Mouse (Mus musculus): ENCODE data around the gene Zfp866. TPM values are rescaled to one million over a fixed set of nuclear protein-coding genes. Genes with fewer than 3 reads are reported as not detected.

Gene Zfp866
- total RNA-seq (2021): 10 to 100 TPM; 10.3 to 11.2 TPM
- long read RNA-seq, experiment 1, partial matches to known transcripts: 0 of 3 reads
- long read RNA-seq, experiment 1, other reads (novel, unspliced or antisense): 2 of 3 reads
- long read RNA-seq, experiment 2, partial matches to known transcripts: 0 of 3 reads
- long read RNA-seq, experiment 2, other reads (novel, unspliced or antisense): 2 of 3 reads

DNA sequence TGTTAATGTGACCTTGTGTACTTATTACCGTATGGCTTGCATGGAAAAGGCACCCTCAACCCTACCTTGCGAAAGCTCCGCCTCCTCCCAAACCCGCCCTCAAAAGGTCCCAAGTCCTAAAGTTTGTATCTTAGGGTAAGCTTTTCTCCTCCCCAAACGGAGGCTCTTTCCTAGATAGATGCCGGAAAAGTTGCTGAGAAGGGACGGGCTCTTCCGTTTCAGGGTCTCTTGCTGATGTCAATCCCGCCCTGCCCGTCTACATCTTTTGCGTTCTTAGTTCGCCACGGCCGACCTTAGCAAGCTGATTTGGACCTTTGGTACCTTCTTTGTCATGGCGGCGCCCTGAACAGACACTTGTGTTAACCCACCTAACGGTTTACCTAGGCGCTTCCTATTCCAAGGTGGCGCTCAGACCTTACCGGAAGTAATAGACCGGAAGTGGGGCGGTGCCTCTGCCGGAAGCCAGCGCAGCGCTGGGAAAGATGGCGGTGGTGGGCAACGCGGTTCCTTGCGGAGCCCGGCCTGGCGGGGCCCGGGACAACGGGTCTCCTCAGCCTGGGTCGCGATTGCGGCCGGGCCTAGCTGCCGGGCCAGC lies at the start of gene Zfp866, which contains the start of gene Atp13a1:
Gene Zfp866 (minus strand): TSS at position 406 of the 595 bp plus-strand sequence.
Gene Atp13a1 (plus strand): TSS at position 391 of the 595 bp plus-strand sequence.
- intact Hi-C loops (cut with DNase I; ENCODE audit: low total_unique reads): no loop called here
- peak; percentile 87 for DNase-seq

DNA sequence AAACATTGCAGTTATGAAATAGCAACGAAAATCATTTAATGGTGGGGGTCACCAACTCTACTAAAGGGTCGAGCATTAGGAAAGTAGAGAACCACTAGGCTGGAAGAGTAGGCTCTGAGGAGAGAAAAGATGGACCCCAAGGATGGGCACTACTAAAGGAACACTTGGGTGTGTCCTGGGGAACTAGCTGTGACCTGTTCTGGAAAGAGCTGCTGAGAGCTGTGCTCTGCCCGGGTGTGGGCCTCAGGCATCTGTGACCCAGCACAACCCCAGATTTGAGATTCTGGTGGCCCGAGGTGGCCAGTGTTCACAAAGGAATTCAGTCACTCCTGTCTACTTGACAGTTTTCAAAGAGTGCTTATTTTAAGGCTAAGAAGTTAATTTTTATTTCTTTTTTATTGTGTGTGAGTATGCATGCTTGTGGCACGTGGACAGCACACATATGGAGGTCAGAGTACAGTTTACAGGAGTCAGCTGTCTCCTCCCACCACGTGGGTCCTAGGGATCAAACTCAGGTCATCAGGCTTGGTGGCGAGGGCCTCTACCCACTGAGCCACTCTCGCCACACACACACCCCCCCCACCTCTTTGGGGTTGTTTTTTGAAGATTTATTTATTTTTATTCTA lies 46.2 kb upstream of the Zfp866 start:
- intact Hi-C loops (cut with DNase I; ENCODE audit: low total_unique reads): no loop called here

DNA sequence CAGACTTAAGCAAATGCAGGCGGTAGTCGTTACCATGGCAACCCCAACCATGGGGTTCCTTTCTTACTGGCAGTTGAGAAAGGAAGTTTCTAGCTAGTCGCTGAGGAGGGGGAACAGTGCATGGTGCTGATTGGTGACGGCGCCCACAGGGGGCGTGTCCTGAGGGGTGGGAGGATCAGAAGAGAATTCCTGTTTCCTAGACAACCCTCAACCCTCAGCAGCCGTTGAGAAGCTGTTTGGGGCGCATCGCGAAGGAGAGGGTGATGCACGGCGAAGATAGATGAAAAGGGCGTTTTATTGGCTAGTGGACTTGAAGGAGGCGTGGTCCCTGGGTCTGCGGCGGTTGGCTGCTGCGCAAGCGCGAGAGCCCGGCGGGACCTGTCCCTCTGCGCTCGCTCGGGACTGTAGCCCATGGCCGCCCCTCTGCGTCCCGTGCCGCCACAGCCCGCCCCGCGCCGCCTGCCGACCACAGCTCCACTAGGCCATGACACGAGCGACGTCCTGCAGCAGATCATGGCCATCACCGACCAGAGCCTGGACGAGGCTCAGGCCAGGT lies 41.4 kb upstream of the Zfp866 start, which contains the start of gene Pbx4:
Gene Pbx4 (plus strand): TSS at position 194 of the 556 bp plus-strand sequence.
- intact Hi-C loops (cut with DNase I; ENCODE audit: low total_unique reads): no loop called here

More for the DNA sequence above, 46.2 kb upstream of the Zfp866 start:
- no peak for DNase-seq

DNA sequence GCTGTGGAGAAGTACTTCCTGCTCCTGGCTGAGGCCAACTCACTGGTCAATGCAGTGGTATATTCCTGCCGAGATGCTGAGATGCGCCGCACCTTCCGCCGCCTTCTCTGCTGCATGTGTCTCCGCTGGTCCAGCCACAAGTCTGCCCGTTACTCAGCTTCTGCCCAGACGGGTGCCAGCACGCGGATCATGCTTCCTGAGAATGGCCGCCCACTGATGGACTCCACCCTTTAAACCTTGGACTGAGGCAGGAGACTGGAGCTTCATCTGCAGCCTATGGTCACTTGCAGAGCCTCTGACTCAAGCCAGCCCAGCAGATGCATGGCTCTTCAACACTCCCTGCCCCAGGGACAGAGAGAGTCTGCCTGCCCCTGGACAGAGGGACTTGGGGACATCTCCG lies 35.4 kb upstream of the Zfp866 start:
- intact Hi-C loops (cut with DNase I; ENCODE audit: low total_unique reads): no loop called here
- no peak for DNase-seq

More for the DNA sequence above, 41.4 kb upstream of the Zfp866 start, which contains the start of gene Pbx4:
- peak; percentile 75 for DNase-seq

DNA sequence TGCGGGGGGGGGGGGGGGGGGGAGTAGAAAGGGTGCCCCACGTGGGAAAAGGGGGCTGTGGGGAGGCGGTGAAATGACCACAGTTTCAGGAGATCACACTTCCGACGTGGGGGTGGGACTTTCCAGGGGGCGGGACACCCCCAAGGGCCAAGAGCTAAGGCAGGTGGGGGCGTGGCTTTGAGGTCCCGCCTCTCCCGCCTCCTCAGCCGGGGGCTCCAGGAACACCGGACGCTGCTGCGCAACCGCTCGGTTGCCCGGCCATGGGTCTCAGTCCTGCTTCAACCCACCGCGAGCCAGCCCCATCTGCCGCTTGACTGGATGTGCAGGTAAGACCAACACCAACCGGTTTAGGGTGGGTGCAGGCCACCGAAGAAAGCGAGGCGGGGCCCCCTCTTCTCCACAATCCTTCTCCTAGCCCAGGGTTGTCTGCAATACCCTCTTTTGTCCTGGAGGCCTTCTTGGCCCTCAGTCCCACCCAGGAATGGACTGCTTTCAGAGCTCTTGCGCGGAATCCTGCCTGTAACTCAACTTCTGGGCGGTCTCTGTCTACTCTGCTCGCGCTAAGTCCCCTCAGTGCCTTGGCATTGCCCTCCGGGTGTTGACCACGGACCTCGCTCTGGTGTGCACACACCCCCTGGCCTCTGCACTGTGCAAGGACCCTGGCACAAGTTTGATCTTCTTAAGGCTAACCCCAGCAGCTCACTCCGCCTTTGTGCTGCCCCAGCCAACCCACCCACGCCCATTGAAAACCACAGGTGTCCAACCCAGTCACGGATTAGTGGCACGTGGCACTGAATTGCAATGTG lies 31.6 kb upstream of the Zfp866 start, which contains the start of gene Lpar2:
Gene Lpar2 (plus strand): TSS at position 44 of the 806 bp plus-strand sequence.
- DNase-seq: no peak
- intact Hi-C loops (cut with DNase I; ENCODE audit: low total_unique reads): no loop called here

DNA sequence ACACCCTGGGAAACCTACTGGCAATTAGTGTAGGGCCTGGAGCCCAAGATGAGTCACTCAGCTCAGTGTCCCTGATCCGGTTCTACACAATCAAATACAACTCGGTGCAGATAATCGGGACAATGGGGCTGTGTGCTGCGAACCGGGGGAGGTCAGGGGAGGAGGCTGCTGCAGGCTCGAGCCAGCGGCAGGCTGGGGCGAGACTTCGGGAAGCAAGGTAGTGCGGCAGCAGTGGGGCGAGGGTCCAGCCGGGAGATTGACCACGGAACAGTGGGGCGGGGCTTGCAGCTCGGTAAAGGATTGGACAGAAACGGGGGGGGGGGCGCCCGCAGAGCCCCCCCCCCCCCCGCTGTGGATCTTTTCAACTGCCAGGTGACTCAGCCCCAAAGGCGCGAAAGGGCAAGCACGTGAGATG lies 31.0 kb upstream of the Zfp866 start:
- DNase-seq: no peak
- intact Hi-C loops (cut with DNase I; ENCODE audit: low total_unique reads): no loop called here

DNA sequence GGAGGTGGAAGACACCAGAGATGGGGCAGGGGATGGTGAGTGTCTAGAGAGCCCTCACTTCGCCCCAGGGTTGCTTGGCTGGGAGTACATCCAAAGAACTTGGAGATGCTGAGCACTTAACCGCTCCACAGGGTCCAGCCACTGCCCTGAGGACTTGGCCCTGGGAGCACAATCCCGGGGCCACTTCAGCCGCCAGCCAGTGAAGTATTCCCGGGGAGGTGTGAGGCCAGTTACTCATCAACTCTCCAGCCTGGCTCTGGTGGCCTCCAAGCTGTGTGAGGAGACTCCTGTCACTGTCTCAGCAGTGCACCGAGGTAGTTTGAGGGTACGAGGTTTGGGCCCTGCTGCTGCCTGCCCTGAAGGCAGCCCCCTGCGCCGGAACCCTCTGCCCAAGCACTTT lies 29.5 kb upstream of the Zfp866 start:
- intact Hi-C loops (cut with DNase I; ENCODE audit: low total_unique reads): no loop called here
- no peak for DNase-seq

DNA sequence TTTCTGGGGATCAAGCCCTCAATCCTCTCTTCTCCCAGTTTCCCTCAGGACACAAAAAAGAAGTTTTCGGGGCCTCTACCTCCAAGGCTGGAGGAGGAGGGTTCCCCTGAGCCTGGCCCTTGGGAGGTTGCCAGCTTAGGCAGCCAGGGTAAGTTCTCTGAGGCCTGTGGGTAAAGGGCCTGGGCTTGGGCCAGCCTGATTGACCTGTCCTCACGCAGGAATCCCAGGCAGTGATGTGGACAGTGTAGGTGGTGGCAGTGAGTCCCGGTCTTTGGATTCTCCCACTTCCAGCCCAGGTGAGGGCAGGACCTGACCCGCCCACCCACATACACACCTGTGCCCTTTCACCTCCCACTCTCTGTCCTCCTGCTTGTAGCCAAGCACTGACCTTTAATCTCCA lies 24.4 kb upstream of the Zfp866 start:
- no peak for DNase-seq
- intact Hi-C loops (cut with DNase I; ENCODE audit: low total_unique reads): no loop called here

DNA sequence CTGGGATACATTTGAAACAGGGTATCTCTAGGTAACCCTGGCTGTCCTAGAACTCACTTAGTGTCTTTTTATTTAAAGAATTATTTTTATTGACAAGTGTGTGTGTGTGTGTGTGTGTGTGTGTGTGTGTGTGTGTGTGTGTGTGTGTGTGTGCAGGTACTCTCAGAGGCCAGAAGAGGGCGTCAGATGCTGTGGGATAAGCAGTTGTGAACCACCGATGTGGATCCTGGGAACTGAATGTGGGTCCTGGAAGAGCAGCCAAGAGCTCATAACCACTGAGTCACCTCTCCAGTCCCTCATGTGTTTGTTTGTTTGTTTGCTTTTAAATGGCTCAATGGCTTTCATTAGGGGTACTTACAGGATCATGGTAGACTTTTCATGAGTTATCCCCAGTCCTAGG lies 23.9 kb upstream of the Zfp866 start:
- intact Hi-C loops (cut with DNase I; ENCODE audit: low total_unique reads): no loop called here
- no peak for DNase-seq

DNA sequence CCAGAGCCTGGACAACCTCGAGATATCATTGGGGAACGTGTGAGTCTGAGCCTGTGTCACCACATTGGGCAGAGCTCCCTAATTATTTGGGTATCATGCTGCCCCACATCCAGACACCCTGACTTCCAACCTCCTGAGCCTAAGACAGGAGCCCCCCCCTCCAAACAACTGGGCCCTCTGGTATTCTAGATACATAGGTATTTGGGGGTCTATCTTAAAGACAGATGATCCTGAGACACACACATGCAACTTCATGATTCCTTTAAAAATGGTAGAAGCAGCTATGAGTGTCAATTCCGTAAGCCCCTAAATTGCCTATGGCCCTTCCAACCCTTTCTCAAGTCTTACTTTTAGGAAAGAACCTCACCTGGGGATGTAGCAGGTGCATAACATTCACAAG lies 18.8 kb upstream of the Zfp866 start:
- DNase-seq: no peak
- intact Hi-C loops (cut with DNase I; ENCODE audit: low total_unique reads): no loop called here

DNA sequence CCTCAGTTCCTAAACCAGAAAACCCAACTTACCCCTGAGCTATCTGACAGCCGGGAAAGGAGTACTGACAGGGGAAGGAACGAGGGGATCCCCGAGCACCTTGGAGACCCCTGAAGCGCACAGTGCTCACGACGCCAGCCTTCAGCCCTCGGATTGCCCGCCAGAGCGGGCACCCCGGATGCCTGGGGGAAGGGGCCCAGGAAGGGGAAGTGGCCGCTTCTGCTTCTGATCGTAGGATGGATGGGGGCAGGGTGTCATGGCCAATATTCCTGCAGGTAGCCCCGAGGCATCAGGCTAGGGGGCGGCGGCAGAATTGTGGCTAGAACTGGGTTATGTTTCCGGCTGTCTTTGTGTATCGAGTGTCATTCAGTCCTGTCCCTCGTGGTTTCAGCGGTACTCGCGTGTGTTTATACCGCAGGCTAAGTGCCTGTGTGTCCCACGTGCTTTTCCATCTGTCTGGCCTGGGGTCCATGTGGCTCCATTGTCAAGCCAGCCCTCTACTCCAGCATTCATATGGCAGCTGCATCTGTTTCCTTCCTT lies 18.0 kb upstream of the Zfp866 start:
- intact Hi-C loops (cut with DNase I; ENCODE audit: low total_unique reads): no loop called here
- DNase-seq: no peak

DNA sequence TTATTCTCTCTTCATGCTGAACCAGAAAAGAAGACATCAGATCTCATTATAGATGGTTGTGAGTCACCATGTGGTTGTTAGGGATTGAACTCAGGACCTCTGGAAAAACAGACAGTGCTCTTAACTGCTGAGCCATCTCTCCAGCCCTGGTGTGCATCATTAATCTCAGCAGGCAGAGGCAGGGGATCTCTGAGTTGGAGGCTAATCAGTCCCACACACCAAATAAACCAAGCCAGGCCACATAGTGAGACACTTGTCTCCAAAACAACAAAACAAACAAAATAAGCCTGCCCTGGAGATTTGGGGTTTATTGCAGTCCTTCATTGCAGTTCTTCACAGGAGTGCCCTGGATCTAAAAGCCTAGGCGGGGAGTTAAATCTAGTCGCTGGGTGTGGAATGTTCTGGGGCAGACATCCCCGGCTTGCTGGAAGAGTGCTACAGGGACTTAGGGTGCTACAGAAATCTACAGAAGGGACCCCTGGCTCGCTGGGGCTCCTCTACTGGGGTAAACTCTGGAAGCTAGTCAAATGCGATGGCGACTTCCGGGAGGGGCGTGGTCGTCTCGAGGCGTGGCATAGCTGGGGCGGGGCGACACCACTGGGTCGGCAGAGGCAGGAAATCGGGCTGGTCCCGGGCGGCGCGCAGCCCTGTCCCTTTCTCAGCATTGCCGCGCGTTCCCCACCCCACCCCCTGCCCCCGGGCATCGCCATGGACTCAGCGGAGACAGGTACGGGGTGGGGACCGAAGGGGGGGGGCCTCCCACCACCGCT lies 17.3 kb upstream of the Zfp866 start, which contains the start of gene Gmip:
Gene Gmip (plus strand): TSS at position 586 of the 770 bp plus-strand sequence.
- intact Hi-C loops (cut with DNase I; ENCODE audit: low total_unique reads): no loop called here
- peak; percentile 80 for DNase-seq

DNA sequence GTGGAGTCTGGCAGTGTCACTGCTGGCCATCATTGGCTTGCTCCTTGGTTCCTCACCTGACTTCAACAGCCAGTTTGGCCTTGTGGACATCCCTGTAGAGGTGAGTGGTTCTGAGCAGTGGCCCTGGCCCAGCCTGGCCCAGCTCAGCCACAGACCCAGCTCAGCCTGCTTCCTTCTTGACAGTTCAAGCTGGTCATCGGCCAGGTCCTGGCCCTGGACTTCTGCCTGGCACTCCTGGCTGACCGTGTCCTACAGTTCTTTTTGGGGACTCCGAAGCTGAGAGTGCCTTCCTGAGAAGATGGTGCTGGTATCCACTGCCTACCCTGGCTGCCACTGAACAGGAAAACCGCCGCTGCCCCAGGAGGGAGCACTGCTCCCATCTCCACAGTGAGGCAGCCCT lies 16.3 kb upstream of the Zfp866 start:
- intact Hi-C loops (cut with DNase I; ENCODE audit: low total_unique reads): no loop called here
- no peak for DNase-seq

DNA sequence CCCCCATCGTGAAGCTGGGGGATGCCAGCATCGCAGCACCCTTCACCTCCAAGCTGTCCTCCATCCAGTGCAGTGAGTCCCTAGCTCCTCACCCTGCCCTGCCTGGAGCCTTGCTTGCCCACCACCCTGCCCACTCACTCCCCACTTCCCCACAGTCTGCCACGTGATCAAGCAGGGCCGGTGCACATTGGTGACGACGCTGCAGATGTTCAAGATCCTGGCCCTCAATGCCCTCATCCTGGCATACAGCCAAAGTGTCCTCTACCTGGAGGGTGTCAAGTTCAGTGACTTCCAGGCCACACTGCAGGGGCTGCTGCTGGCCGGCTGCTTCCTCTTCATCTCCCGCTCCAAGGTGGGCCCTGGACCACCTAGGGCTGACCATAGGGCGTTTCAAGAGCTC lies 14.5 kb upstream of the Zfp866 start:
- intact Hi-C loops (cut with DNase I; ENCODE audit: low total_unique reads): no loop called here
- no peak for DNase-seq

DNA sequence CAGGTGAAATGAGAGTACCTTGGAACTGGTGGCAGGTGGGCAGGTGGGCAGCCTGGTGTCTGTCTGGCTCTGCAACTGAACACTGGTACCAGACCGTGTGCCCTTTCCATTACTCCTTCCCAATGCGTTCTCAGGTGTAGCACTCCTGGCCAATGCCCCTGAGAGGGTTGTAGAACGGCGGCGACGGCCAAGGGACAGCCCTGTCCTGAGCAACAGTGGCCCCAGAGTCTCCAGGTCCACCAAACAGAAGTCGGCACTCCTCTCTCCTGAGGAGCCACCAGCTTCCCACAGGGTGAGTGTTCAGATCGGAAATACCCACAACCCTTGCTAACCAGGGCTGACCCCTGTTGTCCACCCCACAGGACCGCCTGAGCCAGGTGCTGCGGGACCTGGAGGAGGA lies 14.1 kb upstream of the Zfp866 start:
- no peak for DNase-seq
- intact Hi-C loops (cut with DNase I; ENCODE audit: low total_unique reads): no loop called here

DNA sequence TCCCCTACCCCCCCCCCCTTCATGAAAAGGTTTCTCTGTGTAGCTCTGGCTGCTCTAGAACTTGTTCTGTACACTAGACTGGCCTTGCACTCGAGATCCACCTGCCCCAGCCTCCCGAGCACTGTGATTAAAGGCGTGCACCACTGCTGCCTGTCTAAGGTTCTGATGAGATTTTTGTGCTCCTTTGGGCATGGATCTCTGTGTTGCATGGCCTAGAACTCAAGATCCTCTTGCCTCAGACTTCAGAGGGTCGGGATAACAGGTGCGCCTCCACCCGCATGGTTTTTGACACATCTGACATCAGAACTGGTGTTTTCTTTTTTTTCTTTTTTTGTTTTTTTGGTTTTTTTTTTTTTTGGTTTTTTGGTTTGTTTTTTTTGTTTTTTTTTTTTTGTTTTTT lies 13.6 kb upstream of the Zfp866 start:
- DNase-seq: no peak
- intact Hi-C loops (cut with DNase I; ENCODE audit: low total_unique reads): no loop called here

DNA sequence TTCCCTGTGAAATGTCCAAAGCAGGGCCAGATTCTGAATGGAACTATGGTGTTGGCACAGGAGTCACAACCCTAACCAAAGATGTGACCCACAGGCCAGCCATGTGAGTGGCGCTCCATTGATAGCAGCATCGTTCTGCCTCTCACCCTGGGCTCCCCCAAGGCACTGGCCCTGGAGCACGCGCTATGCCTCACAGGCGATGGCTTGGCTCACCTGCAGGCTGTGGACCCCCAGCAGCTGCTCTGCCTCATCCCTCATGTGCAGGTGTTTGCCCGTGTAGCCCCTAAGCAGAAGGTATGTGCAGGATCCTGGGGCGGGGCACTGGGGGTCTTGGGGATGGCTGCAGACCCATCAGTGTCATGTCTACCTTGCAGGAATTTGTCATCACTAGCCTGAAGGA lies 12.4 kb upstream of the Zfp866 start:
- no peak for DNase-seq
- intact Hi-C loops (cut with DNase I; ENCODE audit: low total_unique reads): no loop called here

DNA sequence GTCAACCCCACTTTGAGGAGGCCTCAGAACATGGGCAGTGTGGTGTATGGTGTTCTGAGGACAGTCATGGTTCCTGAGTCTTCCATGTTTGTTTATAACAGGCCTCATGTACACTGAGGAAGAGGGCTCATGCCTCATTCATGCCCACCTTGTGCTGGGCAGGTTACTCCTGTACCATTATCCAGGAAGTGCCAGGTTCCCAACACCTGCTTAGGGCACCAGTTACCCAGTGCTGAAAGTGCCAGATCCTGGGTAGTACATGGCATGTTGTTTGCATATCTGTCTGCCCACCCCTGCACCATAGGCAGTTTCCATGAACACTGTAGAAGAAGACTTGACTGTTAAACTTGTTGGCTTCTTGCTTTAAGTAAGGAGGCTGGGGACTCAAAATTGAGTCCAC lies 11.2 kb upstream of the Zfp866 start:
- intact Hi-C loops (cut with DNase I; ENCODE audit: low total_unique reads): no loop called here
- DNase-seq: no peak

DNA sequence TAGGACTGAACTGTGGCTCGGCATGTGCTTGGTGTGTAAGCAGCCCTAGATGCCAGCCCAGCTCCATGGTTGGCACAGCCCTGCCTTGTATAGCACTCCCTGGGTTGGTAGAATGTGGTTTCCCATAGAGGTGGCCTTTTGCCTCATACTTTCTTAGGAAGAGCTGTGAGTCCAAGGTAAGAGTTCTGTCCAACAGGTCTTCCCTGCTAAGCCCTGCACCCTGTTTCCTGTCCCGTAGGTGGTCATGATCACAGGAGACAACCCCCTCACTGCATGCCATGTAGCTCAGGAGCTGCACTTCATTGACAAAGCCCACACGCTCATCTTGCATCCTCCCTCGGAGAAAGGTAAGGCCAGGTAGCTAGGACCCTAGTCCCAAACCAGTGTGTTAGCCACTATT lies 10.8 kb upstream of the Zfp866 start:
- no peak for DNase-seq
- intact Hi-C loops (cut with DNase I; ENCODE audit: low total_unique reads): no loop called here
